22 mouse cellular contexts compared by ENCODE assay signal in genomic region chr15:83476593-83477273, GRCm38 (mm10). TPM values are rescaled to one million over a fixed set of nuclear protein-coding genes. Genes with fewer than 3 reads are reported as not detected.
DNase-seq lines count a peak whose midpoint lies in the region; ATAC-seq lines count a peak whose summit lies in the region.
"Had no signal": no experiment of that assay in that cellular context is flagged by ENCODE, and none has a peak within 500 bp of the region (broad histone marks: within the 10 kb centered on the region; RNA-seq: fewer than 3 reads in every experiment).

No protein-coding gene starts in this region.

- no peaks in the 10 kb centered on the region for H3K27me3 ChIP-seq in kidney, embryonic 15.5 days
- H3K27me3 ChIP-seq in lung, embryonic 16.5 days (ENCODE audit: control insufficient read depth, insufficient read depth, low read depth, low read length), result no peaks in the 10 kb centered on the region
- H3K27me3 ChIP-seq: CH12.LX; embryonic facial prominence, embryonic 13.5 days; forebrain, embryonic 12.5 days; hindbrain, embryonic 13.5 days had no signal

- no peak overlapping the region for H3K4me2 ChIP-seq in kidney, embryonic 15.5 days
- H3K4me2 ChIP-seq in lung, embryonic 16.5 days (ENCODE audit: low read depth, low read length), result no peak overlapping the region
- H3K4me2 ChIP-seq: embryonic facial prominence, embryonic 13.5 days; forebrain, embryonic 12.5 days; hindbrain, embryonic 13.5 days had no signal

- no peaks in the 10 kb centered on the region for H3K36me3 ChIP-seq in kidney, embryonic 15.5 days
- H3K36me3 ChIP-seq in lung, embryonic 16.5 days (ENCODE audit: control insufficient read depth, insufficient read depth, low read length), result no peaks in the 10 kb centered on the region
- H3K36me3 ChIP-seq: embryonic facial prominence, embryonic 13.5 days; forebrain, embryonic 12.5 days; hindbrain, embryonic 13.5 days had no signal

- 75% methylated on average over 12 of the region's 12 CpGs for WGBS in kidney, embryonic 15.5 days
- 60% methylated on average over 12 of the region's 12 CpGs for WGBS in lung, embryonic 16.5 days

- intact Hi-C loops in heart, postnatal 25 days (cut with DNase I), result no loop called here

- no peaks in the 10 kb centered on the region for H3K9me3 ChIP-seq in kidney, embryonic 15.5 days (replicated peaks)
- H3K9me3 ChIP-seq in lung, embryonic 16.5 days (ENCODE audit: control insufficient read depth, low read length), result no peaks in the 10 kb centered on the region
- H3K9me3 ChIP-seq: embryonic facial prominence, embryonic 13.5 days; forebrain, embryonic 12.5 days; hindbrain, embryonic 13.5 days had no signal

- peak; percentile 57 for DNase-seq in heart, adult 8-10 months (ENCODE audit: low spot score)
- DNase-seq in heart, postnatal 25 days (ENCODE audit: low spot score), result no peak
- DNase-seq in kidney, postnatal 25 days, result no peak
- DNase-seq in lung, adult 18-20 months, result no peak
- peak; percentile 43 for DNase-seq in heart, postnatal 4 days
- DNase-seq in thymus, postnatal 25 days, result no peak
- DNase-seq: adrenal gland, adult 2 months; adrenal gland, postnatal 25 days; cerebellum, adult 18-20 months; cerebellum, adult 9-11 months; cerebellum, postnatal 36 days; gastrocnemius, postnatal 14 days had no signal

- peaks cover 24% of the 10 kb centered on the region for H3K4me1 ChIP-seq in kidney, embryonic 15.5 days
- H3K4me1 ChIP-seq in lung, embryonic 16.5 days (replicated peaks; ENCODE audit: control insufficient read depth, insufficient read depth, low read length), result peaks cover 9% of the 10 kb centered on the region
- H3K4me1 ChIP-seq: forebrain, embryonic 12.5 days had no signal

- H3K27ac ChIP-seq in kidney, embryonic 15.5 days, result no peak overlapping the region
- H3K27ac ChIP-seq in lung, embryonic 16.5 days (ENCODE audit: low read length), result no peak overlapping the region
- H3K27ac ChIP-seq: embryonic facial prominence, embryonic 13.5 days; forebrain, embryonic 12.5 days; hindbrain, embryonic 13.5 days; hindbrain, postnatal 0 days had no signal

- H3K9ac ChIP-seq in kidney, embryonic 15.5 days, result 0 out of 2 replicates have a peak overlapping the region, but pooled peaks have one; percentile 14
- no peak overlapping the region for H3K9ac ChIP-seq in lung, embryonic 16.5 days (ENCODE audit: low read length)
- H3K9ac ChIP-seq: embryonic facial prominence, embryonic 13.5 days; forebrain, embryonic 12.5 days; hindbrain, embryonic 13.5 days had no signal

- no peak overlapping the region for H3K4me3 ChIP-seq in kidney, embryonic 15.5 days (replicated peaks)
- no peak overlapping the region for H3K4me3 ChIP-seq in lung, embryonic 16.5 days (ENCODE audit: low read length)
- H3K4me3 ChIP-seq: embryonic facial prominence, embryonic 13.5 days; forebrain, embryonic 12.5 days; hindbrain, embryonic 13.5 days had no signal

- no peak for ATAC-seq in kidney, embryonic 15.5 days (replicated peaks; ENCODE audit: low FRiP score)
- ATAC-seq in lung, embryonic 16.5 days (ENCODE audit: low read depth), result peak; percentile 50; the same call in 1 of the 2 replicates
- ATAC-seq: forebrain, embryonic 16.5 days; hindbrain, postnatal 0 days had no signal

RNA-seq across cellular contexts. Expression of gene Pacsin2, which starts 12.3 kb away (rescaled TPM):
- 100 to 1,000 TPM; 209 to 267 (median 247) TPM for total RNA-seq in heart, adult 8-10 months (2022)
- 100 to 1,000 TPM; 179 to 215 TPM for total RNA-seq in heart, postnatal 25 days (2021)
- polyA plus RNA-seq in kidney, embryonic 15.5 days (2015; fragmentation: Nextera tagmentation; extraction: Ambion mirVana), result 74.6 and 76.4 TPM in 2 replicates
- 71.4 and 73.6 TPM in 2 replicates for polyA plus RNA-seq in lung, embryonic 16.5 days (2015; fragmentation: Nextera tagmentation; extraction: Ambion mirVana)
- total RNA-seq in heart, postnatal 4 days (2021), result 100 to 1,000 TPM; 136 to 147 TPM

RNA-seq across cellular contexts. Expression of gene Ttll1, which starts 34.0 kb away (rescaled TPM):
- total RNA-seq in heart, adult 8-10 months (2022), result 10 to 100 TPM; 51.7 to 73.3 (median 59.8) TPM
- 10 to 100 TPM; 49.0 to 53.0 TPM for total RNA-seq in heart, postnatal 25 days (2021)
- polyA plus RNA-seq in kidney, embryonic 15.5 days (2015; fragmentation: Nextera tagmentation; extraction: Ambion mirVana), result 25.3 and 28.7 TPM in 2 replicates
- polyA plus RNA-seq in lung, embryonic 16.5 days (2015; fragmentation: Nextera tagmentation; extraction: Ambion mirVana), result 21.8 and 23.1 TPM in 2 replicates
- total RNA-seq in heart, postnatal 4 days (2021), result 10 to 100 TPM; 20.7 to 24.3 TPM

RNA-seq across cellular contexts. Expression of gene Bik, which starts 49.9 kb away (rescaled TPM):
- 10 to 100 TPM in 1 of 4 experiments, 1 to 10 TPM in 3; 7.6 to 12.5 (median 9.4) TPM for total RNA-seq in heart, adult 8-10 months (2022)
- 10 to 100 TPM in 1 of 2 experiments, 1 to 10 TPM in 1; 9.3 to 11.8 TPM for total RNA-seq in heart, postnatal 25 days (2021)
- polyA plus RNA-seq in kidney, embryonic 15.5 days (2015; fragmentation: Nextera tagmentation; extraction: Ambion mirVana), result 10.6 and 11.0 TPM in 2 replicates
- 15.2 and 15.5 TPM in 2 replicates for polyA plus RNA-seq in lung, embryonic 16.5 days (2015; fragmentation: Nextera tagmentation; extraction: Ambion mirVana)
- 10 to 100 TPM; 22.8 to 28.0 TPM for total RNA-seq in heart, postnatal 4 days (2021)
- total RNA-seq: CH12.LX; granulocyte monocyte progenitor cell, adult 5-6 weeks; hematopoietic stem cell, adult 5-6 weeks had no signal

Comparison
In these comparisons a context has a peak if more than half of its experiments do, and no peak if none do; other contexts are left out.
1. DNase-seq: peak in heart, adult 8-10 months (single experiment) and heart, postnatal 4 days (single experiment); none in heart, postnatal 25 days (single experiment), kidney, postnatal 25 days (0 of 2), lung, adult 18-20 months (0 of 2) and thymus, postnatal 25 days (single experiment).